Mouse (Mus musculus) lung, embryonic 15.5 days (tissue): ENCODE measurements at regions not wholly inside any gene's neighbourhood (a gene's known extent, or its start where the extent isn't known, plus 50 kb on each side); places are given as distances from the start of the nearest gene placed in this dataset.
A peak's percentile ranks its signal among the peaks of the same experiment; 100 is the strongest.

ENCODE experiments used
- ATAC-seq: fragments of 200-750 bp; cut with Nextera tagmentation; 2 replicates; pipeline ENCODE4 v1.8.0; 2017; ENCODE audit warnings: moderate number of reproducible peaks, borderline replicate concordance; ENCODE audit not compliant: low FRiP score, low TSS enrichment; ENCODE audit errors: extremely low read depth
- H3K27ac ChIP-seq: fragments of 300-500 bp; sonication (generic); 2 replicates; pipeline ENCODE4 v1.5.1; 2015; ENCODE audit warnings: moderate library complexity, mild to moderate bottlenecking, inconsistent platforms
- H3K27me3 ChIP-seq: fragments of 300-500 bp; sonication (generic); 2 replicates; pipeline ENCODE4 v1.6.1; 2015; ENCODE audit warnings: inconsistent platforms
- H3K36me3 ChIP-seq: fragments of 300-500 bp; sonication (generic); 2 replicates; pipeline ENCODE4 v1.6.1; 2015; ENCODE audit warnings: inconsistent platforms
- H3K4me1 ChIP-seq: fragments of 300-500 bp; sonication (generic); 2 replicates; pipeline ENCODE4 v1.6.1; 2015; ENCODE audit warnings: inconsistent platforms
- H3K4me2 ChIP-seq: fragments of 300-500 bp; sonication (generic); 2 replicates; pipeline ENCODE4 v1.6.1; 2015; ENCODE audit warnings: inconsistent platforms, mild to moderate bottlenecking, moderate library complexity
- H3K4me3 ChIP-seq: fragments of 300-500 bp; sonication (generic); 2 replicates; pipeline ENCODE4 v1.5.1; 2015; ENCODE audit warnings: mild to moderate bottlenecking, inconsistent platforms
- H3K9ac ChIP-seq: fragments of 300-500 bp; sonication (generic); 2 replicates; pipeline ENCODE4 v1.6.1; 2015; ENCODE audit warnings: inconsistent platforms
- H3K9me3 ChIP-seq: fragments of 300-500 bp; sonication (generic); 2 replicates; pipeline ENCODE4 v1.6.1; 2016; ENCODE audit warnings: inconsistent platforms
- WGBS: fragments of 180-500 bp; shearing (Covaris S2); methylation state at CpG from one replicate; pipeline ENCODE4 v1.1.7; 2015; 5-methylcytosine and 5-hydroxymethylcytosine counted together

DNA sequence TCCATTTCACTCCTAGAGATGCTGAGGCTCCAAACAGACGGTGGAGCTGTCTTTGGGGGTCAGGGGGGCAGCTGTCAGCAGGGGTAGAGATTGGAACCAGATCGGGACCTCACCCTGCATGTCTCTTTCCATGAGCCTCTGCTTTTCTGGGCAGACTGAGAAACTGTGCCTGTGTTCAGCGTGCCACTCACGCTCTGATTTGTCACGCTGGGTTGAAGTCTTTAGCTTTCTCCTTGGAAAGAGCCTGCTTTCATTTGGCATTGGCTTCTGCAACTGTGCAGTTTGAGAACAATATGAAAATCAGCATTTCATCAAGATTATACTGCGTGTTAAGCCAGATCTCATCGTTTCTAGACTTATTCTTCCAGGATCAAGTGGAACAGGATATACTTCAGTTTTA is 114.5 kb upstream of the Mycn start:
- 63% methylated on average over 7 of the region's 7 CpGs for WGBS
- no peaks in the 10 kb centered on the region for H3K36me3 ChIP-seq
- H3K9me3 ChIP-seq = no peaks in the 10 kb centered on the region
- ATAC-seq = no peak
- H3K9ac ChIP-seq = no peak overlapping the region
- no peak overlapping the region for H3K4me3 ChIP-seq
- no peaks in the 10 kb centered on the region for H3K27me3 ChIP-seq
- H3K27ac ChIP-seq = no peak overlapping the region
- no peaks in the 10 kb centered on the region for H3K4me1 ChIP-seq
- no peak overlapping the region for H3K4me2 ChIP-seq

DNA sequence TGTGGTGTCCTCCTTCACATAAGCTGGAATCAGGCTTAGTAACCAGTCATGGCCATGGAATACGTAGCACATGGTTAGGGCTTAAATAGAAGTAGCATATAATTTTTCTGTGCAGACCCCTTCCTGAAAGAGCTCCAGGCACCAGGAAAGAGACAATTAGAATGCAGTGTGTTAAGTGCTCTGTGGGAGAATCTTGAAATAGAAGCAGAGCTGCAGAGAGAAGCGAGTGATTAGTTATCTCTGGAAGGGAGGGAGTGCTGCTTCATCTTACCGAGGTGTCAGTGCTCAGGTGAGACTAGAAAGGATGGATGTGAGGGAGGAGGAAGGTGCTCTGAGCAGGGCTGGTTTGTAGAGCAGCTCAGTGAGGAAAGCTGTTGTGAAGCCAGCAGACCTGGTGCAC is 112.9 kb upstream of the Mycn start:
- H3K4me2 ChIP-seq = no peak overlapping the region
- peaks cover 6% of the 10 kb centered on the region; the same call in 1 of the 2 replicates for H3K4me1 ChIP-seq
- H3K9ac ChIP-seq = no peak overlapping the region
- no peak overlapping the region for H3K27ac ChIP-seq
- H3K4me3 ChIP-seq = no peak overlapping the region
- H3K27me3 ChIP-seq = no peaks in the 10 kb centered on the region
- no peaks in the 10 kb centered on the region for H3K36me3 ChIP-seq
- no peaks in the 10 kb centered on the region for H3K9me3 ChIP-seq
- ATAC-seq = no peak
- 48% methylated on average over 3 of the region's 3 CpGs for WGBS

DNA sequence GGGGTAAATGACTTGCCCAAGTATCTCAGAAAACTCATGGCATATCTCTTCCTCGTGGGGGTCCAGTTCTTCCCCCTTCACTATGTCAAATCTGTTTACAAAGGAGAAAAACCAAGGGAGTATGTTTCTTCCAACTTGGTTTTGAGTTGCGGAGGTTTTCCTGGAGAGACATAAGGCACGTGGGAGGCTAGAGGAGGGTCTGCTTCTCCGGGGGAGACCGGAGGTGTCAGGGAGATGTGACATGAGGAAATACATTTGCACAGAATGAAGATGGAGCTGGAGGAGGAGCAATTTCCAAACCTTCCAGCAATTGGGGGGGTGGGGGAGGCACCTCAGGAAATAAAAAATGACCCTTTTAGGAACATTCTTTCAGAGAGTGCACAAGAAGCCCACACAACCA is 112.0 kb upstream of the Mycn start:
- Histone ChIP-seq H3K9me3 (no peaks in the 10 kb centered on the region), H3K36me3 (no peaks in the 10 kb centered on the region), H3K4me2 (no peak overlapping the region), H3K27ac (no peak overlapping the region), H3K9ac (no peak overlapping the region), H3K4me1 (peaks cover 10% of the 10 kb centered on the region), H3K4me3 (no peak overlapping the region), H3K27me3 (no peaks in the 10 kb centered on the region)
- 30% methylated on average over 5 of the region's 5 CpGs for WGBS
- ATAC-seq = no peak

DNA sequence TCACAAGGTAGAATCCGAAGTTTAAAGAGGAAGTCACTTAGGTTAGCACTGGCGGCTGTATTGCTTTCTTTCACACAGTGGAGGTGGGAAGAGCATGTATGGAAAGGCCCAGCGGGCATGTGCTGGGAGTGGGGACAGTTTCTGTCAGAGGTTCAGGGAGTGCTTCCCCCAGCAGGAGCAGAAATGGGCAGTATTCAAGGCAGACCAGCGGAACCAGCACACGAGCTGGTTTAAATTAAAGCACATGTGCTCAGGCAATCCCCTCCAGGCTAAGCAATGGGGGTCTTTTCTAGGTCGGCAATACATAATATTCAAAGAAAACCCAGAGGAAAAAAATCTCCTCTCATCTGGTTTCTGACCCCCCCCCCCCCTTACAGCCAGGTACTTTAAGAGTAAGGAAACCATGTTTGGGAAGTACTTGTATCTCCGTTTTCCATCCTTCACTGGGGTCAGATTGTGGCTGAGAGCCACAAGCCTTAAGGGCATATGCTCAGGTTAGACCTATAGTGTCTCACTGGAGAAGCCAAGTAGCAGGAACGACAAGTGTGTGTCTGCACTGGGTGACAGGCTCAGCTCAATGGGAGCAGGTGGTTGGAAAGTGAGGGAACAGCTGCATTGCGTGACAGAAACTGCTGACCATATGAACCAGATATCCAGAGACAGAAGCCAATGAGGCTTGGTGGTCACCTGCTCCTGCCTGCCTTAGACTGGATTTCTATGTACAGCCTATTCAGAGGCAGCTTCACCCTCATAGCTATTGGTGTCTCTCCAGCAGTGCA is 111.3 kb upstream of the Mycn start:
- 65% methylated on average over 9 of the region's 9 CpGs for WGBS
- no peak overlapping the region for H3K27ac ChIP-seq
- H3K9me3 ChIP-seq = no peaks in the 10 kb centered on the region
- H3K36me3 ChIP-seq = no peaks in the 10 kb centered on the region
- no peak for ATAC-seq
- H3K4me1 ChIP-seq = peaks cover 13% of the 10 kb centered on the region
- no peak overlapping the region for H3K4me3 ChIP-seq
- H3K4me2 ChIP-seq = no peak overlapping the region
- no peak overlapping the region for H3K9ac ChIP-seq
- H3K27me3 ChIP-seq = no peaks in the 10 kb centered on the region

DNA sequence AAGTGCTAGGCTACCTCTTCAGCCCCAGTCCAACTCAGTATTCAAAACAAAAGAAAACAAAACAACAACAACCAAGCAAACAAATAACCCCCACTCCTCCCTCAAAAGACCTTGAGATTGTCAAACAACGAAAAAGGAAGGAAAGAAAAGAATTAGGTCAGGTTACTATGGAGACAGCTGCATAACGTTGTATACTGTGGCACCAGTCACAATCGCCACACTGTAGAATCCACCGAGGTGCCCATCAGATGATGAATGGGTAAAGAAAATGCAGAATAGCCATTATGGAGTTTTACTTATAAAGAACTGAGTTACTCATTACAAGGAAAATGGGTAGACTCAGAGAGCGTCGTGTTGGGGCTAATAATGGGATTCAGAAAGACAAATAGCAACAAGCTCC is 110.5 kb upstream of the Mycn start:
- WGBS = 57% methylated on average over 6 of the region's 6 CpGs
- Histone ChIP-seq H3K36me3 (no peaks in the 10 kb centered on the region), H3K27ac (no peak overlapping the region), H3K9ac (no peak overlapping the region), H3K4me2 (no peak overlapping the region), H3K27me3 (no peaks in the 10 kb centered on the region), H3K4me3 (no peak overlapping the region), H3K9me3 (no peaks in the 10 kb centered on the region), H3K4me1 (peaks cover 13% of the 10 kb centered on the region)
- ATAC-seq = no peak

DNA sequence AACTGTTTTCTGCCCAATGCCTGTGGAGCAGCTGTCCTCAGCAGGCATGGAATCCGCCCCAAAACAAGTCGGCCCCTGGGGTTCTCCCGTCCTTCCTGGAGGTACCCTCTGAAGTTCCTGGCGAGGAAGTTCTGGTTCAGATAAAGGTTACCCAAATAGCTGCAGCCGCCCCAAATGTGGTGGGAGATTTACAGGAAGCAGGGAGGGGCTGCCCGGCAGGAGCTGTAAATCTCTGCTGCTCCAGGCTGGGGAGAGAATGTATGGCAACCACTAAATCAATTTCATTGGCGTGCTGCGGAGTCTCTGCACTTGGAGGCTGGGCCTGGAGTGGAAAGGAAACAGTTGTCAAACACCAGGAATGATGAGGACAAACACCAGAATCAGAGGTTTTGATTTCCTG is 107.9 kb upstream of the Mycn start:
- WGBS = 14% methylated on average over 8 of the region's 8 CpGs
- Histone ChIP-seq H3K27ac (no peak overlapping the region), H3K4me3 (no peak overlapping the region), H3K4me2 (no peak overlapping the region), H3K36me3 (no peaks in the 10 kb centered on the region), H3K9me3 (no peaks in the 10 kb centered on the region), H3K9ac (no peak overlapping the region), H3K4me1 (peaks cover 13% of the 10 kb centered on the region), H3K27me3 (no peaks in the 10 kb centered on the region)
- ATAC-seq = no peak

DNA sequence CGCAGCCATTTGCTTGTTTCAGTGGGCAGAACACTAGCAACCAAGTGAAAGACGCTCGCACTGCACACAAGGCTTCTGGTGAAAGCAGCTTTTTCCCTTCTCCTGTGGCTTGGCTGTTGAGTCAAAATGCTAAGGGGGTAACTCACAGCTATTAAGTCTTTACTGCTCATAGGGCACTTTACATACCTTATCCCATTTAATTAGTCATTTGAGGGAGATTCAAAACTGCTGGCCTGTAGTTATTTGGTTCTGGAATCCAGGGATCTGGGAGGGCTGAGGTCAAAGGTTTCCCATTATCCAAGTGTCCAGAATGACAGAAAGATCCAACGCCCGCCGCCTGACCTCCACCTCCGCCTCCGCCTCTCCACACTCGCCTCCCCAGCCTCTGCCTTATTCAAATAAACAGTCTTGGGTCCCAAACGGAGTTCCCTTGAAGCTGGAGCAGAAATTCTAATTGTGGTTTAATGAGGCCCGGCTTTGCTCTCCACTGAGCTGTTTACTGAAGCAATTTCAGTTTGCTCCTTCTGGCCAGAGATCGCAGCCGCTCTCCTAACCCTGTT is 106.5 kb upstream of the Mycn start:
- peak; percentile 62; the same call in 1 of the 2 replicates for ATAC-seq
- H3K27ac ChIP-seq = no peak overlapping the region
- WGBS = 28% methylated on average over 13 of the region's 13 CpGs

DNA sequence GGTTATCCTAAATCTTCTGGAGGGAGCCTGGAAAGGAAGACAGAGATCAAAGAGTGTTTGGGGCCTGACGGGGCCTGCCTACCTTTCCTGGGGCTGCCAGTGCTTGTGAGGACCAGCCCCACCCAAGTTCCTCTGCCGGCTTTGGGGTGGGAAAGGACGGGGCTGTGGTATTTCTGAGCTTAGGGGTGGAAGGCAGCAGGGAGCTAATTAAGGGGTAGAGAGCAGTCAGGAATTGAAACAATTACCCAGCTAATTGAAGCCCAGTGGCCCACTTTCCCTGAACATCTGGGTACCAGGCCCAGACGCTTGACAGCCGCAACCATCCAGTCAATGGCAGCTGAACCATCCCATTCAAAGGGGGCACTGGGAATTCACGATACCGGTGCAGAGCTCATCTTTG is 101.2 kb upstream of the Mycn start:
- no peak overlapping the region for H3K4me2 ChIP-seq
- H3K4me3 ChIP-seq = no peak overlapping the region
- no peak overlapping the region for H3K27ac ChIP-seq
- H3K4me1 ChIP-seq = no peaks in the 10 kb centered on the region
- H3K27me3 ChIP-seq = no peaks in the 10 kb centered on the region
- no peaks in the 10 kb centered on the region for H3K9me3 ChIP-seq
- ATAC-seq = no peak
- H3K9ac ChIP-seq = no peak overlapping the region
- no peaks in the 10 kb centered on the region for H3K36me3 ChIP-seq
- WGBS = 75% methylated on average over 7 of the region's 7 CpGs

More for the DNA sequence above, 106.5 kb upstream of the Mycn start:
- H3K4me1 ChIP-seq = peaks cover 13% of the 10 kb centered on the region
- H3K4me2 ChIP-seq = no peak overlapping the region
- no peak overlapping the region for H3K4me3 ChIP-seq
- H3K9me3 ChIP-seq = no peaks in the 10 kb centered on the region
- no peaks in the 10 kb centered on the region for H3K36me3 ChIP-seq
- H3K9ac ChIP-seq = no peak overlapping the region
- no peaks in the 10 kb centered on the region for H3K27me3 ChIP-seq

DNA sequence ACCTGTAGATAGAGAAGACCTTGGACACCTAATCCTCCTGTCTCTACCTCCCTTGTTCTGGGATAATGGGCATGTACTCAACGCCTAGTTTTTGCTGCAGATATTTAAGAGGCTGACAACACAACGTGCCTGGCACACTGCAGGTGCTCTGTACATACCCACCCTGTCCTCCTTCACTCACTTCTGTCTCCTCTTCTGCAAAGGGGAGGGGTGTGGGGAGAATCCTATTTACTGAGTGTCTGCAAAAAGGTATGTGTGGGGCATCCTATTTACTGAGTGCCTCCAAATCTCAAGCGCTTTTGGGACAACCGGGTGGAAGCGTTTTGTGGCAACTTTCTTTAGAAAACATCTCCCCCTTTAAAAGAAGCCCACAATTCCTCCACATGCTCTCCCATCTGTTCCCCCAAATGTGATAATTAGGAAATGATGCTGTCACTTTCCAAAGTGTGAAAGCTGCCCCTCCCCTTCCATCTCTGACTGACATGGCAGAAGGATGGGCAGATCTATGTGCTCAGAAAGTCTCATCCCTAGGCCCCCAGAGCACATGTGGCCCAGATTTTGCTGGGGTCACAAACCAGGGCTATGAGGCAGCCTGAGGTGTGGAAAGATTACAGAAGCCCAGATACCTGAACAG is 93.5 kb upstream of the Mycn start:
- Histone ChIP-seq H3K36me3 (no peaks in the 10 kb centered on the region), H3K4me1 (no peaks in the 10 kb centered on the region), H3K4me2 (no peak overlapping the region), H3K9me3 (no peaks in the 10 kb centered on the region), H3K27me3 (no peaks in the 10 kb centered on the region), H3K4me3 (no peak overlapping the region), H3K9ac (no peak overlapping the region), H3K27ac (no peak overlapping the region)
- ATAC-seq = no peak
- WGBS = 81% methylated on average over 5 of the region's 5 CpGs

DNA sequence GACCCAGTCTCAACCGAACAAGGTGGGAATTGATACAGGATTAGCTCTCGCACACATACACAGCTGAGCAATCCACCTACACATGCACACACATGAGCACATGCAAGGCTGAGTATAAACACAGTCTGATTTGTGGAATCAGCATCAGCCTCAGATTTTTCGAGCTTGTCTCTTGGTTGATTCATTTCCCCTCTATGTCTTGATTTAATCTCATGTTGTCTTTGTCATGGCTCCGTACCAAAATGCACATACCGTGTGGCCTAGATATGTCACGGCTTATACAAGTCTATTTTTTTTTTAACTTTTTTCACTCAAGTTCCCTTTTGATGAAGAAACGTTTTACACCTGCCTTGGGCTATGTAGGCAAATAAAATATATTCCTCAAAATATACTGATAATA is 88.6 kb upstream of the Mycn start:
- no peaks in the 10 kb centered on the region for H3K4me1 ChIP-seq
- no peak overlapping the region for H3K27ac ChIP-seq
- 79% methylated on average over 7 of the region's 7 CpGs for WGBS
- H3K27me3 ChIP-seq = no peaks in the 10 kb centered on the region
- H3K9ac ChIP-seq = no peak overlapping the region
- H3K4me3 ChIP-seq = no peak overlapping the region
- H3K4me2 ChIP-seq = no peak overlapping the region
- no peak for ATAC-seq
- H3K36me3 ChIP-seq = no peaks in the 10 kb centered on the region
- no peaks in the 10 kb centered on the region for H3K9me3 ChIP-seq

DNA sequence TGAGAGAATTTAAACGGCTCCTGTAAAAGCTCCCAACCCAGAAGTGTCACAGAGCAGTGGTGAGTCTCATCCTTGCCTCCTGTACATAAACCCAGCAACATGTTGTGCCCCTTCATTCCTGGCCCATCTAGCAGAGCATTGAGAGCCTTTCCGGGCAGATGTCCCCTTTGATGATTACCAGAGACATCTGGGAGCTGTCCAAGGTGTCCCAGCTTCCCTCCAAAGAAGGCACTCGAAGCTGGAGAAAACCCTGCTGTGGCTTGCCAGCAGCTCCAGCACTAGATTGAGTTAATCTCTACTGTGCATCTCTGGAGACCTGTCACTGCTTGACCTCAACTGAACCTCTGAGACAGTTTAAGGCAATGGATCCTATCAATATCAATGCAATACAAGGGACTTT is 86.4 kb upstream of the Mycn start:
- H3K27ac ChIP-seq = no peak overlapping the region
- no peak overlapping the region for H3K9ac ChIP-seq
- 18% methylated on average over 3 of the region's 3 CpGs for WGBS
- no peaks in the 10 kb centered on the region for H3K27me3 ChIP-seq
- H3K4me1 ChIP-seq = no peaks in the 10 kb centered on the region
- no peak overlapping the region for H3K4me3 ChIP-seq
- H3K9me3 ChIP-seq = no peaks in the 10 kb centered on the region
- H3K4me2 ChIP-seq = no peak overlapping the region
- no peak for ATAC-seq
- no peaks in the 10 kb centered on the region for H3K36me3 ChIP-seq

DNA sequence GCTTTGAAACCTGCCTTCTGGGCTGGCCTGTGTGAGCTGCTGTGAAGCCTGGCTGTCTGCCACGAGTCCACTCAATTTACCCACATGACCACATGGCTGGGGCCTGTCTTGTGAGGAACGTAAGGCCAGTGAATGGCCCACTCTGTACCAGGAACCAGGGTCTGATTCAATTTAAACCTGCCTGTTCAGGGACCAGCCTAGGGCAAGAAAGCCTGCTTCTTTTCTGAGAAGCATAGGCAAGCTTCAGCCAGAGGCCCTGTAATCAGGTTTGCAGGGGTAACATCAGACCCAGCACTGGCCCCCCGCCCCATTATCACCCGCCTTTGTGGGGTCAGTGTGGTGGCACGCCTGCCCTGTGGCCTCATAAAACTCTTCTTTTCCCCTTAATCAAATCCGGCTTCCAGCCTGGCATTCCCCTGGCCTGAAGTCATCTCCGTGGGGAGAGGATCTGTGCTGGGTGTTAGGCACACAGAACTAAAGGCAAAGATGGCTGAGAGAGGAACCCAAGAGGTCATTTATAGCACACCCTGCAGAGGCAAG is 84.4 kb upstream of the Mycn start:
- no peak overlapping the region for H3K4me2 ChIP-seq
- no peak overlapping the region for H3K9ac ChIP-seq
- WGBS = 41% methylated on average over 7 of the region's 7 CpGs
- peak; percentile 90 for ATAC-seq
- no peaks in the 10 kb centered on the region for H3K36me3 ChIP-seq
- no peak overlapping the region for H3K4me3 ChIP-seq
- no peak overlapping the region for H3K27ac ChIP-seq
- no peaks in the 10 kb centered on the region for H3K9me3 ChIP-seq
- H3K4me1 ChIP-seq = no peaks in the 10 kb centered on the region
- H3K27me3 ChIP-seq = no peaks in the 10 kb centered on the region
